Comparison of ENCODE assay signal across 7 mouse cellular contexts in the genomic region with DNA sequence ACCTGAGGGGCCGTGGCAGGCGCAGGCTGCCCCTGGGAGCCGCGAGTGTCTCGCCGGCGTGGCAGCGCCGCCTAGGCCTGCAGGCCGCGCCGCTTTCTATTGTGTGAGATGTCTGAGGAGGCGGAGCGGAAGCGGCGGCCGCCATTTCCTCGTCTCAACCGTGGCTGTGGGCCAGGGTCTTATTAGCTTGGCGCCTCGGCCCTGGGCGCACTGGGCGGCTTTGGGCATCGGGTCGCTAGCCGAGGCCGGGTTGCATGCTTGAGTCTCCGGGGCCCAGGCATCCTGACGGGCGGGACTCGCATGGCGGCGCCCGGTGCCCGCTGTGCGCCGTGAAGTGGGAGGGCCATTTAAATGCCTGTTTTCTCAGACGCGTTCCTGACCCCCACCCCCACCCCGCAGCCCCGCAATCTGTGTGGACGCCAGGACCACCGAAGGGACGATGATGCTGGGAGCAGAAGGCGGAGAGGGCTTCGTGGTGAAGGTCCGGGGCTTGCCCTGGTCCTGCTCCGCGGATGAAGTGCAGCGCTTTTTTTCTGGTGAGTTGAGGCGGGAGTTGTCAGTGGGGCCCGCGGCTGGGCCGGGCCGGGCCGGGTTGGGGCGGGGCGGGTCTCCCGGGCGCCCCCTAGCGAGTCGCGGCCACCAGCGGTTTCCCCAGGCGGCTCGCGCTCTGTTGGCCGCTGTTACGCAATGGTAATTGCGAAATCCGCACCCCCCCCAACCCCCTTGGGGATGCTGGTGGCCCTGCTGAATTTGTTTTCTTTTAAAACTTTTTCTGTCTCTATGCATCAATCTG. TPM values are rescaled to one million over a fixed set of nuclear protein-coding genes. Genes with fewer than 3 reads are reported as not detected.
DNase-seq lines count a peak whose midpoint lies in the region; ATAC-seq lines count a peak whose summit lies in the region.

No protein-coding gene starts in this region.

- H3K4me2 ChIP-seq in midbrain, embryonic 12.5 days (replicated peaks) = peak overlapping the region; percentile 84

- H3K27me3 ChIP-seq in embryonic facial prominence, embryonic 10.5 days (replicated peaks; ENCODE audit: low read depth, poor library complexity, severe bottlenecking) = peaks cover 6% of the 10 kb centered on the region
- no peaks in the 10 kb centered on the region for H3K27me3 ChIP-seq in limb, embryonic 10.5 days (ENCODE audit: low read depth, poor library complexity, severe bottlenecking)
- peaks cover 12% of the 10 kb centered on the region; the same call in 1 of the 2 replicates for H3K27me3 ChIP-seq in midbrain, embryonic 12.5 days

- H3K4me3 ChIP-seq in embryonic facial prominence, embryonic 10.5 days = peak overlapping the region; percentile 98
- H3K4me3 ChIP-seq in limb, embryonic 10.5 days = peak overlapping the region; percentile 89
- H3K4me3 ChIP-seq in midbrain, embryonic 12.5 days = peak overlapping the region; percentile 97

- under 1% methylated on average over 71 of the region's 71 CpGs for WGBS in embryonic facial prominence, embryonic 10.5 days
- WGBS in limb, embryonic 10.5 days = under 1% methylated on average over 71 of the region's 71 CpGs
- under 1% methylated on average over 70 of the region's 71 CpGs for WGBS in midbrain, embryonic 12.5 days

- H3K9ac ChIP-seq in midbrain, embryonic 12.5 days (replicated peaks) = peak overlapping the region; percentile 99

- H3K27ac ChIP-seq in embryonic facial prominence, embryonic 10.5 days (replicated peaks) = peak overlapping the region; percentile 100
- peak overlapping the region; percentile 97 for H3K27ac ChIP-seq in limb, embryonic 10.5 days
- H3K27ac ChIP-seq in midbrain, embryonic 12.5 days (replicated peaks) = peak overlapping the region; percentile 99

- ATAC-seq in granulocyte monocyte progenitor cell, adult 5-6 weeks (replicated peaks; ENCODE audit: poor library complexity, severe bottlenecking) = peak; percentile 41
- peak; percentile 77 for ATAC-seq in midbrain, embryonic 12.5 days (ENCODE audit: low FRiP score, low read depth)

- H3K36me3 ChIP-seq in embryonic facial prominence, embryonic 10.5 days (replicated peaks) = peaks cover 47% of the 10 kb centered on the region
- H3K36me3 ChIP-seq in limb, embryonic 10.5 days = peaks cover 48% of the 10 kb centered on the region
- H3K36me3 ChIP-seq in midbrain, embryonic 12.5 days = peaks cover 22% of the 10 kb centered on the region

- DNase-seq in adrenal gland, postnatal 14 days = peak; percentile 95
- peak; percentile 91 for DNase-seq in embryonic facial prominence, embryonic 10.5 days (ENCODE audit: low spot score)
- DNase-seq in kidney, adult 11 months = peak; percentile 79
- DNase-seq in limb, embryonic 10.5 days (ENCODE audit: low spot score) = peak; percentile 89
- DNase-seq in skeletal muscle tissue, adult 2 months (ENCODE audit: low read depth, low spot score) = peak; percentile 87

- H3K4me1 ChIP-seq in embryonic facial prominence, embryonic 10.5 days = peaks cover 32% of the 10 kb centered on the region
- peaks cover 24% of the 10 kb centered on the region for H3K4me1 ChIP-seq in limb, embryonic 10.5 days
- peaks cover 32% of the 10 kb centered on the region for H3K4me1 ChIP-seq in midbrain, embryonic 12.5 days

- no peaks in the 10 kb centered on the region for H3K9me3 ChIP-seq in embryonic facial prominence, embryonic 10.5 days
- no peaks in the 10 kb centered on the region for H3K9me3 ChIP-seq in limb, embryonic 10.5 days (replicated peaks)
- H3K9me3 ChIP-seq in midbrain, embryonic 12.5 days = no peaks in the 10 kb centered on the region

RNA-seq across cellular contexts. Expression of a gene that starts 1.3 kb away (rescaled TPM):
- 269 and 317 TPM in 2 replicates for total RNA-seq in adrenal gland, postnatal 14 days (2021)
- 611 and 614 TPM in 2 replicates for polyA plus RNA-seq in embryonic facial prominence, embryonic 10.5 days (2016; fragmentation: Nextera tagmentation; extraction: Ambion mirVana)
- total RNA-seq in granulocyte monocyte progenitor cell, adult 5-6 weeks (2014; fragmentation: Nextera tagmentation) = 644 and 818 TPM in 2 replicates
- total RNA-seq in granulocyte monocyte progenitor cell, adult 5-6 weeks (2017) = 838 and 1,051 TPM in 2 replicates
- 586 and 668 TPM in 2 replicates for polyA plus RNA-seq in limb, embryonic 10.5 days (2016; fragmentation: Nextera tagmentation; extraction: Ambion mirVana)
- polyA plus RNA-seq in midbrain, embryonic 12.5 days (2016; fragmentation: Nextera tagmentation; extraction: Ambion mirVana) = 699 and 705 TPM in 2 replicates

RNA-seq across cellular contexts. Expression of a gene that starts 23.8 kb away (rescaled TPM):
- total RNA-seq in adrenal gland, postnatal 14 days (2021) = not detected in 2 replicates
- polyA plus RNA-seq in embryonic facial prominence, embryonic 10.5 days (2016; fragmentation: Nextera tagmentation; extraction: Ambion mirVana) = 0.52 TPM in 1 of 2 replicates, not detected in the other
- not detected in 2 replicates for total RNA-seq in granulocyte monocyte progenitor cell, adult 5-6 weeks (2014; fragmentation: Nextera tagmentation)
- total RNA-seq in granulocyte monocyte progenitor cell, adult 5-6 weeks (2017) = not detected in 2 replicates
- polyA plus RNA-seq in limb, embryonic 10.5 days (2016; fragmentation: Nextera tagmentation; extraction: Ambion mirVana) = 0.43 TPM in 1 of 2 replicates, not detected in the other
- not detected in 2 replicates for polyA plus RNA-seq in midbrain, embryonic 12.5 days (2016; fragmentation: Nextera tagmentation; extraction: Ambion mirVana)

RNA-seq across cellular contexts. Expression of a gene that starts 52.6 kb away (rescaled TPM):
- total RNA-seq in adrenal gland, postnatal 14 days (2021) = 347 and 361 TPM in 2 replicates
- polyA plus RNA-seq in embryonic facial prominence, embryonic 10.5 days (2016; fragmentation: Nextera tagmentation; extraction: Ambion mirVana) = 318 and 328 TPM in 2 replicates
- total RNA-seq in granulocyte monocyte progenitor cell, adult 5-6 weeks (2014; fragmentation: Nextera tagmentation) = 406 and 409 TPM in 2 replicates
- 955 and 1,233 TPM in 2 replicates for total RNA-seq in granulocyte monocyte progenitor cell, adult 5-6 weeks (2017)
- 311 and 334 TPM in 2 replicates for polyA plus RNA-seq in limb, embryonic 10.5 days (2016; fragmentation: Nextera tagmentation; extraction: Ambion mirVana)
- polyA plus RNA-seq in midbrain, embryonic 12.5 days (2016; fragmentation: Nextera tagmentation; extraction: Ambion mirVana) = 282 and 289 TPM in 2 replicates

RNA-seq across cellular contexts. Expression of a gene that starts 52.8 kb away (rescaled TPM):
- 27.1 and 29.5 TPM in 2 replicates for total RNA-seq in adrenal gland, postnatal 14 days (2021)
- 21.8 and 27.0 TPM in 2 replicates for polyA plus RNA-seq in embryonic facial prominence, embryonic 10.5 days (2016; fragmentation: Nextera tagmentation; extraction: Ambion mirVana)
- 42.1 and 52.7 TPM in 2 replicates for total RNA-seq in granulocyte monocyte progenitor cell, adult 5-6 weeks (2014; fragmentation: Nextera tagmentation)
- 34.6 and 48.3 TPM in 2 replicates for total RNA-seq in granulocyte monocyte progenitor cell, adult 5-6 weeks (2017)
- polyA plus RNA-seq in limb, embryonic 10.5 days (2016; fragmentation: Nextera tagmentation; extraction: Ambion mirVana) = 22.5 and 22.6 TPM in 2 replicates
- polyA plus RNA-seq in midbrain, embryonic 12.5 days (2016; fragmentation: Nextera tagmentation; extraction: Ambion mirVana) = 26.7 and 32.8 TPM in 2 replicates

Comparison
In these comparisons a context has a peak if more than half of its experiments do, and no peak if none do; other contexts are left out.
1. Peak in every context shown above with its lines: DNase-seq, ATAC-seq, H3K4me3 ChIP-seq and H3K27ac ChIP-seq.